In genomic region chr16:72356515-72357357, GRCm38 (mm10) we compare ENCODE assay signal across 8 mouse cellular contexts. TPM values are rescaled to one million over a fixed set of nuclear protein-coding genes. Genes with fewer than 3 reads are reported as not detected.
DNase-seq lines count a peak whose midpoint lies in the region; ATAC-seq and TF ChIP-seq lines count a peak whose summit lies in the region.

No protein-coding gene starts in this region.

- TF ChIP-seq POLR2A in liver, adult 2 months (IDR thresholded peaks at IDR 0.05; ENCODE audit: extremely low read depth, insufficient read depth, low read length): no peak

- no peak overlapping the region for H3K27ac ChIP-seq in gastrocnemius, adult 2 months
- no peak overlapping the region for H3K27ac ChIP-seq in liver, adult 2 months (replicated peaks; ENCODE audit: insufficient read depth, low read depth, low read length)
- no peak overlapping the region for H3K27ac ChIP-seq in liver, embryonic 11.5 days (ENCODE audit: low read depth, low read length)

- TF ChIP-seq CTCF in gastrocnemius, adult 2 months (IDR thresholded peaks at IDR 0.05): peak; percentile 79
- no peak for TF ChIP-seq CTCF in liver, adult 2 months (IDR thresholded peaks at IDR 0.05; ENCODE audit: low read depth, low read length)

- no peaks in the 10 kb centered on the region for H3K79me2 ChIP-seq in liver, adult 2 months (ENCODE audit: control insufficient read depth, insufficient read depth, low read length)

- no peaks in the 10 kb centered on the region for H3K4me1 ChIP-seq in liver, adult 2 months (ENCODE audit: control insufficient read depth, insufficient read depth, low read length)
- no peaks in the 10 kb centered on the region for H3K4me1 ChIP-seq in liver, embryonic 11.5 days (replicated peaks; ENCODE audit: control insufficient read depth, insufficient read depth, low read length)

- intact Hi-C loops in gastrocnemius, adult 2 months (cut with DNase I): loop anchor here (10.0 kb wide), 2 partner anchors 248 to 628 kb away; no protein-coding TSS in a partner anchor
- intact Hi-C loops in gastrocnemius, postnatal 36 days (cut with DNase I): loop anchor here (10.0 kb wide), 2 partner anchors 248 to 618 kb away; no protein-coding TSS in a partner anchor

- no peak overlapping the region for H3K4me3 ChIP-seq in gastrocnemius, adult 2 months
- no peak overlapping the region for H3K4me3 ChIP-seq in liver, adult 2 months (ENCODE audit: insufficient read depth, low read depth, low read length)
- H3K4me3 ChIP-seq in liver, embryonic 11.5 days (ENCODE audit: low read depth, low read length): no peak overlapping the region

- no peak overlapping the region for H3K4me2 ChIP-seq in liver, embryonic 11.5 days

- no peaks in the 10 kb centered on the region for H3K9me3 ChIP-seq in liver, embryonic 11.5 days (ENCODE audit: control insufficient read depth, low read length)

- no peaks in the 10 kb centered on the region for H3K36me3 ChIP-seq in liver, adult 2 months (ENCODE audit: control insufficient read depth, insufficient read depth, low read length)
- no peaks in the 10 kb centered on the region for H3K36me3 ChIP-seq in liver, embryonic 11.5 days (ENCODE audit: control insufficient read depth, insufficient read depth, low read length)

- ATAC-seq in liver, embryonic 11.5 days (replicated peaks; ENCODE audit: low FRiP score): no peak

- no peak for DNase-seq in gastrocnemius, adult 2 months
- no peak for DNase-seq in gastrocnemius, postnatal 36 days
- DNase-seq in liver, adult 2 months (ENCODE audit: extremely low read depth, low read depth, low spot score): peak; percentile 31
- DNase-seq in liver, embryonic 11.5 days (ENCODE audit: low spot score): no peak
- peak; percentile 49 for DNase-seq in NIH3T3 (ENCODE audit: low read depth)
- DNase-seq in layer of hippocampus, adult 9-10 months (ENCODE audit: low spot score): peak; percentile 8
- no peak for DNase-seq in thymus, postnatal 10 days (ENCODE audit: low spot score in 2 of 2)
- no peak for DNase-seq in cerebellum, adult 11 months

- 80% methylated on average over 2 of the region's 2 CpGs for WGBS in liver, adult 2 months
- 81% methylated on average over 2 of the region's 2 CpGs for WGBS in liver, embryonic 11.5 days

- no peaks in the 10 kb centered on the region for H3K27me3 ChIP-seq in liver, adult 2 months (ENCODE audit: control insufficient read depth, insufficient read depth, low read length)
- H3K27me3 ChIP-seq in liver, embryonic 11.5 days (replicated peaks; ENCODE audit: control insufficient read depth, insufficient read depth, low read length): no peaks in the 10 kb centered on the region

- H3K9ac ChIP-seq in liver, adult 2 months (ENCODE audit: low read depth, low read length): no peak overlapping the region
- no peak overlapping the region for H3K9ac ChIP-seq in liver, embryonic 11.5 days (ENCODE audit: low read depth, low read length)

RNA-seq across cellular contexts. Expression of gene Robo1, which starts 48.6 kb away (rescaled TPM):
- 1 to 10 TPM in 1 of 2 experiments, under 1 TPM in 1; 0.84 to 1.6 TPM for total RNA-seq in gastrocnemius, adult 2 months (2021)
- total RNA-seq in gastrocnemius, postnatal 36 days (2021): 1 to 10 TPM; 1.8 to 1.9 TPM
- total RNA-seq in liver, adult 2 months (2014; rRNA removed): 6.4 and 9.1 TPM in 2 replicates
- 4.0 and 4.5 TPM in 2 replicates for polyA plus RNA-seq in liver, adult 2 months (2012; rRNA removed)
- 23.6 and 25.4 TPM in 2 replicates for polyA plus RNA-seq in liver, embryonic 11.5 days (2014; fragmentation: Nextera tagmentation; extraction: Ambion mirVana)

Comparison
In these comparisons a context has a peak if more than half of its experiments do, and no peak if none do; other contexts are left out.
1. DNase-seq: peak in liver, adult 2 months (single experiment), NIH3T3 (single experiment) and layer of hippocampus, adult 9-10 months (single experiment); none in gastrocnemius, adult 2 months (single experiment), gastrocnemius, postnatal 36 days (0 of 2), liver, embryonic 11.5 days (single experiment), thymus, postnatal 10 days (0 of 2) and cerebellum, adult 11 months (single experiment).